Mouse (Mus musculus) small intestine, adult 2 months (tissue): ENCODE measurements around the gene Eml6. TPM values are rescaled to one million over a fixed set of nuclear protein-coding genes. Genes with fewer than 3 reads are reported as not detected.

ENCODE experiments used
- H3K27ac ChIP-seq: fragments of 200-500 bp; 2 replicates; pipeline ENCODE4 v1.5.1; 2012; ENCODE audit warnings: low read depth, low read length, control low read depth, inconsistent platforms; ENCODE audit not compliant: insufficient read depth
- H3K27me3 ChIP-seq: fragments of 200-500 bp; 2 replicates; pipeline ENCODE4 v1.6.1; 2012; ENCODE audit warnings: mild to moderate bottlenecking, moderate library complexity, low read length, inconsistent platforms; ENCODE audit not compliant: control insufficient read depth, insufficient read depth
- H3K36me3 ChIP-seq: fragments of 200-500 bp; 2 replicates; pipeline ENCODE4 v1.6.1; 2012; ENCODE audit warnings: mild to moderate bottlenecking, low read length, control low read depth, inconsistent platforms; ENCODE audit not compliant: control insufficient read depth, insufficient read depth
- H3K4me1 ChIP-seq: fragments of 200-500 bp; 2 replicates; pipeline ENCODE4 v1.6.1; 2012; ENCODE audit warnings: low read length, inconsistent platforms, mixed read lengths; ENCODE audit not compliant: control insufficient read depth, insufficient read depth, insufficient read length
- H3K4me3 ChIP-seq: fragments of 200-500 bp; 2 replicates; pipeline ENCODE4 v1.5.1; 2012; ENCODE audit warnings: low read depth, mild to moderate bottlenecking, control low read depth, inconsistent platforms, low read length, moderate library complexity
- CTCF ChIP-seq: fragments of 200-500 bp; IDR thresholded peaks from 2 replicates; pipeline ENCODE4 v1.5.1; 2012; ENCODE audit warnings: low read depth, mild to moderate bottlenecking, control low read depth, inconsistent platforms, low read length, moderate library complexity, mixed read lengths; ENCODE audit not compliant: insufficient replicate concordance, insufficient read length; ENCODE audit errors: extremely low read depth
- POLR2A ChIP-seq: fragments of 200-500 bp; IDR thresholded peaks from 2 replicates; pipeline ENCODE4 v1.6.1; 2012; ENCODE audit warnings: low read depth, mild to moderate bottlenecking, control low read depth, inconsistent platforms, low read length, moderate library complexity
- WGBS: fragments of 180-500 bp; shearing (Covaris S2); methylation state at CpG from one replicate; pipeline ENCODE4 v1.1.7; 2018; 5-methylcytosine and 5-hydroxymethylcytosine counted together
- polyA plus RNA-seq: library from polyadenylated mRNA; depleted of rRNA; stranded (reverse); fragments of >200 nt; gene quantifications from 2 replicates; pipeline ENCODE4 v1.2.3, GENCODE M21; 2012

The Eml6 gene
- polyA plus RNA-seq, 1 experiment: 0.49 TPM

- WGBS: 86% methylated on average over 1 of the region's 1 CpGs
Measured at GRCm38 (mm10) chr11:29747881-29748280, 278.0 kb downstream of the Eml6 start.

GRCm38 (mm10) chr11:29747365-29747764 is 278.5 kb downstream of the Eml6 start:
- TF ChIP-seq POLR2A (no peak), CTCF (no peak)
- Histone ChIP-seq H3K36me3 (peaks cover 3% of the 10 kb centered on the region; the same call in 1 of the 2 replicates), H3K4me3 (no peak overlapping the region), H3K27me3 (no peaks in the 10 kb centered on the region), H3K27ac (no peak overlapping the region), H3K4me1 (no peaks in the 10 kb centered on the region)
- whole genome bisulfite sequencing: 92% methylated on average over 3 of the region's 3 CpGs

More at GRCm38 (mm10) chr11:29747881-29748280, 278.0 kb downstream of the Eml6 start:
- Histone ChIP-seq H3K27me3 (no peaks in the 10 kb centered on the region), H3K27ac (no peak overlapping the region), H3K4me3 (no peak overlapping the region), H3K4me1 (no peaks in the 10 kb centered on the region), H3K36me3 (peaks cover 2% of the 10 kb centered on the region; the same call in 1 of the 2 replicates)
- no peak for TF ChIP-seq CTCF
- TF ChIP-seq POLR2A: no peak

GRCm38 (mm10) chr11:29746203-29746602 is 279.6 kb downstream of the Eml6 start:
- Histone ChIP-seq H3K4me3 (no peak overlapping the region), H3K4me1 (no peaks in the 10 kb centered on the region), H3K27me3 (no peaks in the 10 kb centered on the region), H3K27ac (no peak overlapping the region), H3K36me3 (peaks cover 3% of the 10 kb centered on the region; the same call in 1 of the 2 replicates)
- WGBS: 80% methylated on average over 9 of the region's 9 CpGs
- no peak for TF ChIP-seq CTCF
- TF ChIP-seq POLR2A: no peak

GRCm38 (mm10) chr11:29745513-29745912 is 280.3 kb downstream of the Eml6 start:
- WGBS: 70% methylated on average over 2 of the region's 2 CpGs
- H3K4me1 ChIP-seq: no peaks in the 10 kb centered on the region

GRCm38 (mm10) chr11:29744760-29745430 is 280.9 kb downstream of the Eml6 start:
- no peaks in the 10 kb centered on the region for H3K27me3 ChIP-seq
- no peak overlapping the region for H3K27ac ChIP-seq
- H3K4me1 ChIP-seq: no peaks in the 10 kb centered on the region
- TF ChIP-seq POLR2A (no peak), CTCF (no peak)
- H3K36me3 ChIP-seq: peaks cover 3% of the 10 kb centered on the region; the same call in 1 of the 2 replicates
- no peak overlapping the region for H3K4me3 ChIP-seq
- 92% methylated on average over 5 of the region's 5 CpGs for WGBS

More at GRCm38 (mm10) chr11:29745513-29745912, 280.3 kb downstream of the Eml6 start:
- no peak overlapping the region for H3K27ac ChIP-seq
- TF ChIP-seq POLR2A (no peak), CTCF (no peak)
- peaks cover 3% of the 10 kb centered on the region; the same call in 1 of the 2 replicates for H3K36me3 ChIP-seq
- H3K4me3 ChIP-seq: no peak overlapping the region
- H3K27me3 ChIP-seq: no peaks in the 10 kb centered on the region

GRCm38 (mm10) chr11:29739752-29740151 is 286.1 kb downstream of the Eml6 start:
- H3K27ac ChIP-seq: no peak overlapping the region
- no peak for TF ChIP-seq POLR2A
- TF ChIP-seq CTCF: no peak
- no peak overlapping the region for H3K4me3 ChIP-seq
- peaks cover 3% of the 10 kb centered on the region; the same call in 1 of the 2 replicates for H3K36me3 ChIP-seq
- no peaks in the 10 kb centered on the region for H3K27me3 ChIP-seq
- H3K4me1 ChIP-seq: no peaks in the 10 kb centered on the region
- 92% methylated on average over 2 of the region's 2 CpGs for WGBS

GRCm38 (mm10) chr11:29727901-29728300 is 297.9 kb downstream of the Eml6 start:
- no peak for TF ChIP-seq POLR2A
- no peak for TF ChIP-seq CTCF
- H3K27me3 ChIP-seq: no peaks in the 10 kb centered on the region
- WGBS: 87% methylated on average over 1 of the region's 1 CpGs

More at GRCm38 (mm10) chr11:29727901-29728300, 297.9 kb downstream of the Eml6 start:
- Histone ChIP-seq H3K4me1 (no peaks in the 10 kb centered on the region), H3K4me3 (no peak overlapping the region), H3K27ac (no peak overlapping the region), H3K36me3 (no peaks in the 10 kb centered on the region)
